Mouse (Mus musculus) ES-E14 (cell line): Measurements from ENCODE around the gene Zzz3.

Source experiments
- CHD2 ChIP-seq: IDR thresholded peaks from 2 replicates; pipeline ENCODE4 v1.6.1; 2014; ENCODE audit warnings: mild to moderate bottlenecking, low read depth, low read length, inconsistent platforms
- HCFC1 ChIP-seq: IDR thresholded peaks from 2 replicates; pipeline ENCODE4 v1.6.1; 2012; ENCODE audit warnings: low read length, inconsistent platforms, borderline replicate concordance; ENCODE audit not compliant: insufficient read depth
- MAFK ChIP-seq: IDR thresholded peaks from 2 replicates; pipeline ENCODE4 v1.6.1; 2014; ENCODE audit warnings: mild to moderate bottlenecking, low read depth, low read length, inconsistent platforms; ENCODE audit not compliant: insufficient read depth
- ZC3H11A ChIP-seq: IDR thresholded peaks from 2 replicates; pipeline ENCODE4 v1.6.1; 2012; ENCODE audit warnings: low read depth, mild to moderate bottlenecking, inconsistent platforms, low read length, borderline replicate concordance
- ZNF384 ChIP-seq: IDR thresholded peaks from 2 replicates; pipeline ENCODE4 v1.6.1; 2012; ENCODE audit warnings: low read depth, low read length, inconsistent platforms

GRCm38 (mm10) chr3:152484206-152484605, 88.9 kb downstream of the Zzz3 start:
- TF ChIP-seq ZC3H11A (no peak), HCFC1 (no peak), MAFK (no peak), ZNF384 (no peak), CHD2 (no peak)
